Mouse (Mus musculus) thymus, adult 2 months (tissue): ENCODE results near the gene Asic3.

Source experiments
- CTCF ChIP-seq: fragments of 200-500 bp; IDR thresholded peaks from 2 replicates; pipeline ENCODE4 v1.5.1; 2012; ENCODE audit warnings: mild to moderate bottlenecking, control low read depth, low read length, moderate library complexity, borderline replicate concordance; ENCODE audit not compliant: control insufficient read depth, poor library complexity, insufficient read depth; ENCODE audit errors: extremely low read depth
- POLR2A ChIP-seq: fragments of 200-500 bp; IDR thresholded peaks from 2 replicates; pipeline ENCODE4 v1.6.1; 2012; ENCODE audit warnings: mild to moderate bottlenecking, low read length, control low read depth, moderate library complexity; ENCODE audit not compliant: control insufficient read depth, poor library complexity, insufficient read depth; ENCODE audit errors: extremely low read depth

DNA sequence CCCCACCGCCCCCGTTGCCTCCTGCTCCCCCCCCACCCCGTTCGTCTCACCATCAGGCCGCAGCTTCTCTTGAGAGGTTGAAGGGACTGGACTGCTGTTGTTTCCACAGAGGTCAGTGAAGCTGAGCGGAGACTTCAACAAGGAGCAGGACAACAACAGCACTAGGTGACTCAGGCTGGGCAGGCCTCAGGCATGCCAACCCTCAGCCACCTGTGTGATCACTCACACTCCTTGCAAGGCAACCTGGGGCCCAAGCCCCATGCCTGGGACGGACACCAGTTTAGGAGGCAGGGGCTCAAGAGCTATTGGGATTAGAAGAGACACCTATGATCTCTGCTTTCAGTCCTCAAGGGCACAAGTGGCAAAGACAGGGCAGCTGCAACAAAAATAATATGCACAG, 21.3 kb upstream of the Asic3 start, which contains the start of gene Atg9b:
- no peak for TF ChIP-seq POLR2A
- TF ChIP-seq CTCF, result no peak
